Mouse (Mus musculus) ES-E14 (cell line): Measurements from ENCODE around the gene Sh3gl2. TPM values are rescaled to one million over a fixed set of nuclear protein-coding genes. Genes with fewer than 3 reads are reported as not detected.
A peak's percentile ranks its signal among the peaks of the same experiment; 100 is the strongest.

ENCODE experiments used
- DNase-seq: peaks from one replicate; pipeline ENCODE4 v3.0.0-alpha.2; 2013; ENCODE audit warnings: low read depth, low spot score
- H3K27ac ChIP-seq: 2 replicates; pipeline ENCODE4 v1.5.1; 2012; ENCODE audit warnings: low read depth, mild to moderate bottlenecking, low read length, moderate library complexity, mixed read lengths; ENCODE audit not compliant: poor library complexity, insufficient read depth, severe bottlenecking
- H3K36me3 ChIP-seq: 2 replicates; pipeline ENCODE4 v1.6.1; 2012; ENCODE audit warnings: mild to moderate bottlenecking, low read length, moderate library complexity, mixed read lengths; ENCODE audit not compliant: control insufficient read depth, poor library complexity, insufficient read depth, severe bottlenecking
- H3K4me1 ChIP-seq, 2 experiments: fragments of 150-350 bp in 1 of 2; sonication (generic) in 1 of 2; 2 replicates each; pipeline ENCODE4 v1.6.1; 2012; ENCODE audit warnings: low read length in 2 of 2, mild to moderate bottlenecking in 1 of 2, mixed read lengths in 1 of 2; ENCODE audit not compliant: control insufficient read depth in 2 of 2, insufficient read depth in 2 of 2, poor library complexity in 1 of 2
- H3K4me3 ChIP-seq, 2 experiments: fragments of 150-350 bp in 1 of 2; sonication (generic) in 1 of 2; 2 replicates each; pipeline ENCODE4 v1.5.1; 2012; ENCODE audit warnings: low read length in 2 of 2, low read depth in 1 of 2, mild to moderate bottlenecking in 1 of 2, mixed read lengths in 1 of 2; ENCODE audit not compliant: insufficient read depth in 1 of 2, poor library complexity in 1 of 2, severe bottlenecking in 1 of 2
- H3K9ac ChIP-seq: 2 replicates; pipeline ENCODE4 v1.6.1; 2012; ENCODE audit warnings: low read depth, mild to moderate bottlenecking, low read length, mixed read lengths; ENCODE audit not compliant: poor library complexity, insufficient read depth, severe bottlenecking
- H3K9me3 ChIP-seq: fragments of 150-350 bp; sonication (generic); 2 replicates; pipeline ENCODE4 v1.6.1; 2012; ENCODE audit warnings: low read depth, mild to moderate bottlenecking, low read length; ENCODE audit not compliant: control insufficient read depth, insufficient read depth
- CHD2 ChIP-seq: IDR thresholded peaks from 2 replicates; pipeline ENCODE4 v1.6.1; 2014; ENCODE audit warnings: mild to moderate bottlenecking, low read depth, low read length, inconsistent platforms
- HCFC1 ChIP-seq: IDR thresholded peaks from 2 replicates; pipeline ENCODE4 v1.6.1; 2012; ENCODE audit warnings: low read length, inconsistent platforms, borderline replicate concordance; ENCODE audit not compliant: insufficient read depth
- MAFK ChIP-seq: IDR thresholded peaks from 2 replicates; pipeline ENCODE4 v1.6.1; 2014; ENCODE audit warnings: mild to moderate bottlenecking, low read depth, low read length, inconsistent platforms; ENCODE audit not compliant: insufficient read depth
- ZC3H11A ChIP-seq: IDR thresholded peaks from 2 replicates; pipeline ENCODE4 v1.6.1; 2012; ENCODE audit warnings: low read depth, mild to moderate bottlenecking, inconsistent platforms, low read length, borderline replicate concordance
- ZNF384 ChIP-seq: IDR thresholded peaks from 2 replicates; pipeline ENCODE4 v1.6.1; 2012; ENCODE audit warnings: low read depth, low read length, inconsistent platforms
- in situ Hi-C, 2 experiments: fragments of 600-800 bp; cut with MboI; formaldehyde crosslinking; loops; one replicate each; pipeline ENCODE4 v1.15.1; 2025; ENCODE audit warnings: low sequenced_read_pairs in 2 of 2, inconsistent platforms in 1 of 2; ENCODE audit not compliant: unreplicated experiment in 2 of 2
- total RNA-seq: library from RNA; depleted of rRNA; stranded (reverse); fragments of 300-350 nt; gene quantifications from 2 replicates; pipeline ENCODE4 v1.2.3, GENCODE M21; 2012

The Sh3gl2 gene
- total RNA-seq, 1 experiment = 12.1 TPM

DNA sequence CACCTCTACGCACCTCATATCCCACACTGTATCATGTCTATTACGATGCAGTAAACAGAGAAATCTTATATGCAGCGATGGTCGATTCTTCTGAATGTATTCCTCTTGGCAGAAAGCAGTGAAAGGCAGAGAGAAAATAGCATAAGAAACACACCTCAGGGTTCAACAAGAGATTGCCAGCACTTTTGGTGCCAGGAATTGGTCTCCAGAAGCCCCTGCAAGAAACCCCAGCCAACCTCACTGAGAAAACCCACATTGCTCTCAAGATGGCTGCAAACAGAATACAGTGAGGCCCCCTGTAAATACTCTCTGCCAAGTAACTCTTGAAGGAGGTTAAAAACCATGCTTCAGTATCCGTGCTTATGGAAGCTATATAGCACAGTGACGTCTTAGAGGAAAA, 141.0 kb downstream of the Sh3gl2 start:
- no peaks in the 10 kb centered on the region for H3K4me1 ChIP-seq
- no peak for DNase-seq
- H3K36me3 ChIP-seq = no peaks in the 10 kb centered on the region
- no peak overlapping the region for H3K9ac ChIP-seq
- in situ Hi-C loops = no loop called here
- H3K27ac ChIP-seq = no peak overlapping the region
- no peak for TF ChIP-seq ZNF384
- no peak for TF ChIP-seq CHD2
- TF ChIP-seq MAFK = no peak
- no peak for TF ChIP-seq HCFC1
- TF ChIP-seq ZC3H11A = no peak
- H3K9me3 ChIP-seq = no peaks in the 10 kb centered on the region
- no peak overlapping the region for H3K4me3 ChIP-seq

DNA sequence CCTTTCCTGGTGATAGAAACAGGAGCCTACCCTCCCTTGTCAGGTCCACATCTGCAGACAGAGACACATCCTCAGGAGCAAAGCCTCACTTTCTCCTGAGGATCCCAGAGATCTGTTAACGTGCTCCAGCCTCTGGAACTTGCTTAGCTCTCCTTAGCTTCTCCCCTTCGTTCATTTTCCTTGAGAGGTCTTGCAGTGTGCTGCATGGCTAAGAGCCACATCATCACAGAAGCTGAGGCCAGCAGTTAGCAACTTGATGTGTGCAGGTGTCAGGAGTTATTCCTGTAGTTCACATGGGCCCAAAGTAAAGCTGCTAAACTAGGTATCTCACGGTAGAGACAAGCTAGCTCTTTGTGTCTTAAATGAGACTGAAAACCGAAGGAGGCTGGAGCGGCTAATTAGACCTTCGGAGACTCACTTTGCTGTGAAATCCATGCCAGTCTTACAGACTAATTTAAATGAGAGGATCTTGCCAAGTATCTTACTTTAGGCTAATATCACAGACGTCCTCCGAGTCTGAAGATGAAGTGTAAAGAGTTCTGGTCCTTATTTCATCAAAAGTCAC, 143.2 kb downstream of the Sh3gl2 start:
- in situ Hi-C loops = no loop called here
- Histone ChIP-seq H3K9ac (no peak overlapping the region), H3K9me3 (no peaks in the 10 kb centered on the region), H3K36me3 (no peaks in the 10 kb centered on the region), H3K4me1 (no peaks in the 10 kb centered on the region), H3K4me3 (no peak overlapping the region), H3K27ac (peak overlapping the region; percentile 1; the same call in 1 of the 2 replicates)
- DNase-seq = peak; percentile 15
- TF ChIP-seq HCFC1 (no peak), ZNF384 (no peak), MAFK (no peak), ZC3H11A (no peak), CHD2 (no peak)

DNA sequence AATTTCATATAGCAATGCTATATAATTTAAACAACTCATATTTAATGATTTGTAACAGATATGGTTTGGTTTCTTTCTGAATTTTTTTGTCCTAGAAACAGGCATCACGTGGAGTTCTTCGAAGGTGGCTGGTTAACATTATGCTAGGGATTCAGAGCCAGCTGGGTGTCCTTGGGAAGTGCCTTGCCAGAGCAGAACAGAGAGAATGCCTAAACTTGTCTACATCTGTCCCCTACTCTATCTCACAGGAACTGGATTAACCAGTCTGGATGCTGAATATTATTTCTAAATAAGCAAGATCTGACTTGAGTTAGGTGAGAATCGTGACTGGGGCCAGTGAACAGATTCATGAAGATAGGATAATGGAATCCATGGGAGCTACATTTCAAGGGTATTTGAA, 157.7 kb downstream of the Sh3gl2 start:
- Histone ChIP-seq H3K9ac (no peak overlapping the region), H3K27ac (no peak overlapping the region), H3K4me3 (no peak overlapping the region), H3K4me1 (no peaks in the 10 kb centered on the region), H3K9me3 (no peaks in the 10 kb centered on the region), H3K36me3 (no peaks in the 10 kb centered on the region; the same call in 1 of the 2 replicates)
- in situ Hi-C loops = no loop called here
- TF ChIP-seq ZC3H11A = no peak
- TF ChIP-seq CHD2 = no peak
- no peak for TF ChIP-seq ZNF384
- TF ChIP-seq MAFK = no peak
- TF ChIP-seq HCFC1 = no peak
- no peak for DNase-seq

GRCm38 (mm10) chr4:85363205-85363604, 158.3 kb downstream of the Sh3gl2 start:
- H3K4me3 ChIP-seq = no peak overlapping the region
- H3K9ac ChIP-seq = no peak overlapping the region
- H3K9me3 ChIP-seq = no peaks in the 10 kb centered on the region
- TF ChIP-seq MAFK (no peak), HCFC1 (no peak), ZNF384 (no peak), CHD2 (no peak), ZC3H11A (no peak)
- no peak overlapping the region for H3K27ac ChIP-seq
- in situ Hi-C loops = no loop called here
- H3K36me3 ChIP-seq = no peaks in the 10 kb centered on the region; the same call in 1 of the 2 replicates
- H3K4me1 ChIP-seq = no peaks in the 10 kb centered on the region
- no peak for DNase-seq

DNA sequence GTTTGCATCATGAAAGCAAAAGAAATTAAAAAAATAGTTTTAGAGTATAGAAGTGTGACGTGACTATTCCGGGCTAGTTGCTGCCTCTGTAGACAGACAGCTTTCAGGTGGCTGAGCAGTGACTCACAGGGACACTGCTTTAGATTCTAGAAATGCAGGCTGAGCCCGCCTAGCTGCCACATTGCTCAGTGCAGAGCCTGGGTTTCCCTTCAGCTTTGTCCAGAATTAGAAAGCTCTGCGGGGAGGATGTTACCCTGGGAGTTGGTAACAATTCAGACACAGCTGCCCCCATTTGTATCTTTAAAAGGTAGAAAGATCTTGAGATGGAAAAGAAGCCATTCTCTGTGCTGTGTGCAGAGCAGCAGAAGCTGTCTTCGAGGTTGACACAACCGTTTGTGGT, 166.1 kb downstream of the Sh3gl2 start:
- no peak for DNase-seq
- H3K27ac ChIP-seq = no peak overlapping the region
- no peak overlapping the region for H3K4me3 ChIP-seq
- TF ChIP-seq ZC3H11A (no peak), MAFK (no peak), HCFC1 (no peak), CHD2 (no peak), ZNF384 (no peak)
- no peaks in the 10 kb centered on the region for H3K4me1 ChIP-seq
- H3K36me3 ChIP-seq = no peaks in the 10 kb centered on the region
- no peaks in the 10 kb centered on the region for H3K9me3 ChIP-seq
- in situ Hi-C loops = no loop called here
- H3K9ac ChIP-seq = no peak overlapping the region
